Comparison of ENCODE assay signal across 23 mouse cellular contexts in genomic region chr10:21548871-21549505, GRCm38 (mm10). TPM values are rescaled to one million over a fixed set of nuclear protein-coding genes. Genes with fewer than 3 reads are reported as not detected.
"Had no signal": no experiment of that assay in that cellular context is flagged by ENCODE, and none has a peak within 500 bp of the region (broad histone marks: within the 10 kb centered on the region; RNA-seq: fewer than 3 reads in every experiment).

No protein-coding gene starts in this region.

- H3K4me3 ChIP-seq: layer of hippocampus, adult 2 months; limb, embryonic 10.5 days; limb, embryonic 13.5 days; liver, embryonic 12.5 days; liver, embryonic 15.5 days had no signal

- H3K9ac ChIP-seq: limb, embryonic 13.5 days; liver, embryonic 12.5 days; liver, embryonic 15.5 days had no signal

- H3K4me2 ChIP-seq: limb, embryonic 13.5 days; liver, embryonic 12.5 days; liver, embryonic 15.5 days; midbrain, embryonic 11.5 days had no signal

- H3K36me3 ChIP-seq: limb, embryonic 10.5 days; limb, embryonic 13.5 days; liver, embryonic 12.5 days; liver, embryonic 15.5 days had no signal

- H3K4me1 ChIP-seq: liver, embryonic 12.5 days; liver, embryonic 15.5 days had no signal

- DNase-seq: kidney, adult 18-20 months; kidney, adult 9 months; kidney, postnatal 14 days; layer of hippocampus, adult 9-11 months; liver; lung, adult 18-20 months; lung, postnatal 14 days; midbrain, embryonic 14.5 days; thymus, adult 18-20 months; thymus, postnatal 36 days had no signal

- H3K9me3 ChIP-seq: limb, embryonic 10.5 days; limb, embryonic 13.5 days; liver, embryonic 12.5 days; liver, embryonic 15.5 days had no signal

- ATAC-seq: liver, embryonic 12.5 days had no signal

- H3K27me3 ChIP-seq: limb, embryonic 13.5 days; liver, embryonic 15.5 days had no signal

- H3K27ac ChIP-seq: layer of hippocampus, adult 2 months; limb, embryonic 10.5 days; liver, embryonic 12.5 days; liver, embryonic 15.5 days had no signal

RNA-seq across cellular contexts. Expression of gene 1700020N01Rik, which starts 44.0 kb away (rescaled TPM):
- polyA plus RNA-seq: large intestine, adult 2 months; limb, embryonic 10.5 days; limb, embryonic 13.5 days; liver, embryonic 12.5 days; liver, embryonic 15.5 days; midbrain, embryonic 11.5 days; midbrain, embryonic 14.5 days; midbrain, postnatal 0 days; neural tube, embryonic 11.5 days; neural tube, embryonic 14.5 days; spleen, adult 2 months; stomach, embryonic 16.5 days; urinary bladder, adult 2 months had no signal
